13 mouse cellular contexts compared by ENCODE assay signal in genomic region chr5:13477653-13478052, GRCm38 (mm10).
DNase-seq lines count a peak whose midpoint lies in the region; ATAC-seq lines count a peak whose summit lies in the region.
"Had no signal": no experiment of that assay in that cellular context is flagged by ENCODE, and none has a peak within 500 bp of the region (broad histone marks: within the 10 kb centered on the region; RNA-seq: fewer than 3 reads in every experiment).

No protein-coding gene starts in this region.

- no peaks in the 10 kb centered on the region; the same call in 1 of the 2 replicates for H3K4me1 ChIP-seq in intestine, embryonic 16.5 days (ENCODE audit: control insufficient read depth, insufficient read depth, low read length)
- no peaks in the 10 kb centered on the region for H3K4me1 ChIP-seq in hindbrain, embryonic 11.5 days (replicated peaks; ENCODE audit: control insufficient read depth, insufficient read depth, low read length)

- WGBS in intestine, embryonic 16.5 days = 55% methylated on average over 1 of the region's 1 CpGs
- 74% methylated on average over 1 of the region's 1 CpGs for WGBS in hindbrain, embryonic 11.5 days

- DNase-seq in cerebellum, postnatal 10 days = peak; percentile 8 to 11
- no peak for DNase-seq in cerebellum, adult 11 months
- DNase-seq in left cerebral cortex, postnatal 25 days (ENCODE audit: low spot score in 2 of 2) = peak; percentile 11 to 72
- DNase-seq in left cerebral cortex, postnatal 36 days (ENCODE audit: low spot score in 2 of 2) = no peak
- DNase-seq in 416B (ENCODE audit: low read depth) = peak; percentile 43
- DNase-seq in urinary bladder, adult 18-20 months (ENCODE audit: low spot score in 2 of 2) = no peak
- no peak for DNase-seq in hindbrain, embryonic 11.5 days (ENCODE audit: low spot score)
- DNase-seq: cerebellum, adult 11-12 months; lung, adult 18-20 months; thymus, postnatal 36 days had no signal

- H3K27me3 ChIP-seq in intestine, embryonic 16.5 days (replicated peaks; ENCODE audit: control insufficient read depth, insufficient read depth, low read length) = no peaks in the 10 kb centered on the region
- H3K27me3 ChIP-seq in hindbrain, embryonic 11.5 days (ENCODE audit: control insufficient read depth, insufficient read depth, low read length) = no peaks in the 10 kb centered on the region
- H3K27me3 ChIP-seq: heart, embryonic 13.5 days had no signal

- no peak overlapping the region for H3K4me2 ChIP-seq in intestine, embryonic 16.5 days (ENCODE audit: low read depth, low read length)
- H3K4me2 ChIP-seq in hindbrain, embryonic 11.5 days (replicated peaks; ENCODE audit: low read depth, low read length) = no peak overlapping the region
- H3K4me2 ChIP-seq: heart, embryonic 13.5 days had no signal

- intact Hi-C loops in left cerebral cortex, postnatal 25 days (cut with DNase I) = no loop called here
- intact Hi-C loops in left cerebral cortex, postnatal 36 days (cut with DNase I) = loop anchor here (10.0 kb wide), 1 partner anchor 53 kb away; no protein-coding TSS in a partner anchor

- H3K27ac ChIP-seq in intestine, embryonic 16.5 days (ENCODE audit: low read length) = no peak overlapping the region
- no peak overlapping the region for H3K27ac ChIP-seq in hindbrain, embryonic 11.5 days (ENCODE audit: low read depth, low read length)
- H3K27ac ChIP-seq: heart, embryonic 13.5 days had no signal

- H3K9ac ChIP-seq in intestine, embryonic 16.5 days (ENCODE audit: low read depth, low read length) = no peak overlapping the region
- H3K9ac ChIP-seq in hindbrain, embryonic 11.5 days (ENCODE audit: low read depth, low read length) = no peak overlapping the region
- H3K9ac ChIP-seq: heart, embryonic 13.5 days had no signal

- H3K4me3 ChIP-seq in intestine, embryonic 16.5 days (ENCODE audit: low read length) = no peak overlapping the region
- no peak overlapping the region for H3K4me3 ChIP-seq in hindbrain, embryonic 11.5 days (ENCODE audit: low read depth, low read length)
- H3K4me3 ChIP-seq: heart, embryonic 13.5 days had no signal

- peak; percentile 60; the same call in 1 of the 2 replicates for ATAC-seq in intestine, embryonic 16.5 days
- no peak for ATAC-seq in hindbrain, embryonic 11.5 days (ENCODE audit: low FRiP score)
- ATAC-seq: CD4-positive, CD25-positive, alpha-beta regulatory T cell, adult 4 months had no signal

- no peaks in the 10 kb centered on the region for H3K9me3 ChIP-seq in intestine, embryonic 16.5 days (ENCODE audit: control insufficient read depth, low read length)
- H3K9me3 ChIP-seq in hindbrain, embryonic 11.5 days (ENCODE audit: control insufficient read depth, low read length) = no peaks in the 10 kb centered on the region
- H3K9me3 ChIP-seq: heart, embryonic 13.5 days had no signal

- no peaks in the 10 kb centered on the region for H3K36me3 ChIP-seq in intestine, embryonic 16.5 days (ENCODE audit: control insufficient read depth, insufficient read depth, low read length)
- H3K36me3 ChIP-seq in hindbrain, embryonic 11.5 days (ENCODE audit: control insufficient read depth, insufficient read depth, low read length) = no peaks in the 10 kb centered on the region
- H3K36me3 ChIP-seq: heart, embryonic 13.5 days had no signal

Comparison
In these comparisons a context has a peak if more than half of its experiments do, and no peak if none do; other contexts are left out.
1. DNase-seq: peak in cerebellum, postnatal 10 days (2 of 2), left cerebral cortex, postnatal 25 days (2 of 2) and 416B (single experiment); none in cerebellum, adult 11 months (single experiment), left cerebral cortex, postnatal 36 days (0 of 2), urinary bladder, adult 18-20 months (0 of 2) and hindbrain, embryonic 11.5 days (single experiment).